Mouse (Mus musculus) forebrain, postnatal 0 days (tissue): ENCODE data around the gene Dapk2. TPM values are rescaled to one million over a fixed set of nuclear protein-coding genes. Genes with fewer than 3 reads are reported as not detected.

ENCODE experiments used
- ATAC-seq: fragments of 200-750 bp; cut with Nextera tagmentation; 2 replicates; pipeline ENCODE4 v1.8.0; 2017; ENCODE audit warnings: mild to moderate bottlenecking, moderate library complexity
- DNase-seq: peaks from one replicate; pipeline ENCODE4 v3.0.0-alpha.2; 2015
- H3K27ac ChIP-seq: fragments of 300-500 bp; sonication (generic); 2 replicates; pipeline ENCODE4 v1.5.1; 2014; ENCODE audit warnings: low read depth, mild to moderate bottlenecking, antibody characterized with exemption, low read length, moderate library complexity, mixed read lengths
- H3K27me3 ChIP-seq: fragments of 300-500 bp; sonication (generic); 2 replicates; pipeline ENCODE4 v1.6.1; 2014; ENCODE audit warnings: mild to moderate bottlenecking, low read length, mixed read lengths; ENCODE audit not compliant: insufficient read depth
- H3K36me3 ChIP-seq: fragments of 300-500 bp; sonication (generic); 2 replicates; pipeline ENCODE4 v1.6.1; 2014; ENCODE audit warnings: mild to moderate bottlenecking, moderate library complexity; ENCODE audit not compliant: insufficient read depth
- H3K4me1 ChIP-seq: fragments of 300-500 bp; sonication (generic); 2 replicates; pipeline ENCODE4 v1.6.1; 2014; ENCODE audit warnings: antibody characterized with exemption; ENCODE audit not compliant: insufficient read depth
- H3K4me2 ChIP-seq: fragments of 300-500 bp; sonication (generic); 2 replicates; pipeline ENCODE4 v1.6.1; 2014; ENCODE audit warnings: low read depth, mild to moderate bottlenecking, moderate library complexity
- H3K4me3 ChIP-seq: fragments of 300-500 bp; sonication (generic); 2 replicates; pipeline ENCODE4 v1.5.1; 2014; ENCODE audit warnings: low read depth, low read length, mixed read lengths
- H3K9ac ChIP-seq: fragments of 300-500 bp; sonication (generic); 2 replicates; pipeline ENCODE4 v1.6.1; 2014; ENCODE audit warnings: mild to moderate bottlenecking
- H3K9me3 ChIP-seq: fragments of 300-500 bp; sonication (generic); 2 replicates; pipeline ENCODE4 v1.6.1; 2016; ENCODE audit warnings: low read length
- CTCF ChIP-seq: sonication (generic); IDR thresholded peaks from 2 replicates; pipeline ENCODE4 v1.5.1; 2016; ENCODE audit warnings: antibody characterized with exemption, control low read depth, low read depth
- WGBS: fragments of 180-500 bp; shearing (Covaris S2); extraction: QIAGEN DNeasy Blood & Tissue Kit; methylation state at CpG from one replicate; pipeline ENCODE4 v1.1.7; 2014; 5-methylcytosine and 5-hydroxymethylcytosine counted together
- polyA plus RNA-seq: library from polyadenylated mRNA; unstranded; fragments of >200 nt; fragmentation: Nextera tagmentation; extraction: Ambion mirVana; gene quantifications from 2 replicates; pipeline ENCODE4 v1.2.1, GENCODE M21; 2015
- total RNA-seq: library from RNA; depleted of rRNA; stranded (reverse); fragments of >200 nt; gene quantifications from 2 replicates; pipeline ENCODE4 v1.2.3, GENCODE M21; 2014

Gene Dapk2
- total and polyA plus RNA-seq, 2 experiments from 2014 or later: 1.5 to 3.4 TPM

DNA sequence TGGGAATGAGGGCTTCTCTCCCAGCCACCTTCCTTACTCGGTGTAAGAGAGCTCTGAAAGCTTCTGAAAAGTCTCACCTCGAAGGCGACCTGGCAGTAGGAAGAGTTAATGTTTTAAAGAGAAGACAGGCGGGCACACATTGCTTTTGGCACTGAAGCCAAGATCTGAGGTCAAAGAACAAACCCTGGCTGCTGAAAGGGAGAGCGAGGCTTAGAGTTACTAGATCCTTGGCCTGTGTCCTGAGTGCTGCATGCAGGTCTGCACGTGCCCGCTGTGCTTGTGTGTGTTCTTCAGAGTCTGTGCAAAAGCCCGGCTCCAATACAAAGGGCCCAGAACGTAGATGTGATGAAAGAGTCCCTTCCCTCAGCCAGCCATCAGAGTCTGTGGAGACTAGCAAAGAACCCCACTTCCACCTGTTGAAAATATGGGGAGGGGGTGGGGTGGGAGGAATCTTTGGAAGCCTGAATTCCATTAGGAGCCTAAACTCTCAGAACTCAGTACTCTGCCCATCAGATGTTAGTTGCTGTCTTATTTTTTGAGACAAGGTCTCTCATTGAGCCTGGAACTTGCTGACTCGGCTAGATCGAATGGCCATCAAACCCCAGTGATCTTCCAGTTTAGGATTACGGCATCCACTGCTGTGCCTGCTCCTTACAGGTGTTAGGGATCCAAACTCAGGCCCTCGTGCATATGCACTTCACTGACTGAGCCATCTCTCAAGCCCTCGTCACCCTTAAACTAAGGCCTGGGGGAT is 41.8 kb downstream of the Dapk2 start:
- Histone ChIP-seq H3K4me3 (no peak overlapping the region), H3K4me2 (no peak overlapping the region), H3K27ac (no peak overlapping the region), H3K9ac (no peak overlapping the region), H3K4me1 (no peaks in the 10 kb centered on the region), H3K36me3 (no peaks in the 10 kb centered on the region), H3K9me3 (no peaks in the 10 kb centered on the region), H3K27me3 (no peaks in the 10 kb centered on the region)
- 80% methylated on average over 14 of the region's 14 CpGs for WGBS
- no peak for DNase-seq
- no peak for ATAC-seq
- TF ChIP-seq CTCF: no peak

- no peak overlapping the region for H3K4me2 ChIP-seq
- no peaks in the 10 kb centered on the region for H3K36me3 ChIP-seq
- ATAC-seq (no peak), DNase-seq (no peak)
- 83% methylated on average over 5 of the region's 5 CpGs for WGBS
- H3K9ac ChIP-seq: no peak overlapping the region
- no peaks in the 10 kb centered on the region for H3K9me3 ChIP-seq
- no peak overlapping the region for H3K27ac ChIP-seq
- TF ChIP-seq CTCF: no peak
- H3K4me3 ChIP-seq: no peak overlapping the region
- H3K27me3 ChIP-seq: no peaks in the 10 kb centered on the region
- H3K4me1 ChIP-seq: no peaks in the 10 kb centered on the region
Measured at GRCm38 (mm10) chr9:66200411-66200789, 42.4 kb downstream of the Dapk2 start.

GRCm38 (mm10) chr9:66201665-66202064 is 43.6 kb downstream of the Dapk2 start:
- DNase-seq (no peak), ATAC-seq (no peak)
- Histone ChIP-seq H3K27ac (no peak overlapping the region), H3K9me3 (no peaks in the 10 kb centered on the region), H3K36me3 (no peaks in the 10 kb centered on the region), H3K9ac (no peak overlapping the region), H3K4me2 (no peak overlapping the region), H3K4me1 (no peaks in the 10 kb centered on the region), H3K27me3 (no peaks in the 10 kb centered on the region), H3K4me3 (no peak overlapping the region)
- no peak for TF ChIP-seq CTCF
- WGBS: 80% methylated on average over 6 of the region's 6 CpGs

- ATAC-seq: no peak
- Histone ChIP-seq H3K4me3 (no peak overlapping the region), H3K36me3 (no peaks in the 10 kb centered on the region), H3K4me2 (no peak overlapping the region), H3K27me3 (no peaks in the 10 kb centered on the region), H3K27ac (no peak overlapping the region), H3K9me3 (no peaks in the 10 kb centered on the region), H3K9ac (no peak overlapping the region), H3K4me1 (no peaks in the 10 kb centered on the region)
- DNase-seq: no peak
- 88% methylated on average over 7 of the region's 7 CpGs for WGBS
- TF ChIP-seq CTCF: no peak
Measured at GRCm38 (mm10) chr9:66202463-66202862, 44.4 kb downstream of the Dapk2 start.

- DNase-seq (peak; percentile 13), ATAC-seq (peak; percentile 25; the same call in 1 of the 2 replicates)
- H3K27me3 ChIP-seq: no peaks in the 10 kb centered on the region
- 67% methylated on average over 9 of the region's 9 CpGs for WGBS
- H3K27ac ChIP-seq: no peak overlapping the region
- no peaks in the 10 kb centered on the region for H3K9me3 ChIP-seq
- TF ChIP-seq CTCF: no peak
- no peaks in the 10 kb centered on the region for H3K36me3 ChIP-seq
- H3K4me3 ChIP-seq: no peak overlapping the region
- H3K9ac ChIP-seq: no peak overlapping the region
- H3K4me2 ChIP-seq: no peak overlapping the region
- H3K4me1 ChIP-seq: no peaks in the 10 kb centered on the region
Measured at GRCm38 (mm10) chr9:66205702-66206101, 47.7 kb downstream of the Dapk2 start.

GRCm38 (mm10) chr9:66206825-66207224 is 48.8 kb downstream of the Dapk2 start:
- Histone ChIP-seq H3K4me1 (no peaks in the 10 kb centered on the region), H3K9me3 (no peaks in the 10 kb centered on the region), H3K4me3 (no peak overlapping the region), H3K4me2 (no peak overlapping the region), H3K36me3 (no peaks in the 10 kb centered on the region), H3K9ac (no peak overlapping the region), H3K27me3 (no peaks in the 10 kb centered on the region), H3K27ac (no peak overlapping the region)
- no peak for TF ChIP-seq CTCF
- ATAC-seq: no peak
- no peak for DNase-seq
- 66% methylated on average over 5 of the region's 5 CpGs for WGBS

- H3K36me3 ChIP-seq: no peaks in the 10 kb centered on the region
- no peak overlapping the region for H3K9ac ChIP-seq
- no peaks in the 10 kb centered on the region for H3K9me3 ChIP-seq
- no peak for TF ChIP-seq CTCF
- DNase-seq (no peak), ATAC-seq (no peak)
- H3K27me3 ChIP-seq: no peaks in the 10 kb centered on the region
- H3K4me3 ChIP-seq: no peak overlapping the region
- H3K27ac ChIP-seq: no peak overlapping the region
- no peak overlapping the region for H3K4me2 ChIP-seq
- H3K4me1 ChIP-seq: no peaks in the 10 kb centered on the region
- WGBS: 41% methylated on average over 4 of the region's 4 CpGs
Measured at GRCm38 (mm10) chr9:66211420-66211819, 53.4 kb downstream of the Dapk2 start.
